In genomic region chr13:63242401-63243192, GRCm38 (mm10) we compare ENCODE assay signal across 9 mouse cellular contexts.
DNase-seq lines count a peak whose midpoint lies in the region; ATAC-seq and TF ChIP-seq lines count a peak whose summit lies in the region.
"Had no signal": no experiment of that assay in that cellular context is flagged by ENCODE, and none has a peak within 500 bp of the region (broad histone marks: within the 10 kb centered on the region; RNA-seq: fewer than 3 reads in every experiment).

No protein-coding gene starts in this region.

- H3K9ac ChIP-seq in limb, embryonic 13.5 days: peak overlapping the region; percentile 99

- H3K27me3 ChIP-seq in limb, embryonic 13.5 days: no peaks in the 10 kb centered on the region
- H3K27me3 ChIP-seq: CH12.LX had no signal

- H3K9me3 ChIP-seq in limb, embryonic 13.5 days: no peaks in the 10 kb centered on the region

- DNase-seq in gastrocnemius, adult 2 months: peak; percentile 67
- no peak for DNase-seq in gastrocnemius, postnatal 4 days (ENCODE audit: low spot score in 2 of 2)
- peak; percentile 23 for DNase-seq in MN1 (ENCODE audit: low spot score)
- DNase-seq in heart, postnatal 10 days: peak; percentile 66 to 68
- no peak for DNase-seq in T-cell, adult 2 months (ENCODE audit: low spot score)
- no peak for DNase-seq in thymus, postnatal 4 days

- H3K4me1 ChIP-seq in limb, embryonic 13.5 days: peaks cover 81% of the 10 kb centered on the region

- intact Hi-C loops in gastrocnemius, adult 2 months (cut with DNase I): no loop called here
- intact Hi-C loops in heart, postnatal 10 days (cut with DNase I): loop anchor here (2.0 to 5.0 kb wide), 2 partner anchors 90 to 130 kb away; no protein-coding TSS in a partner anchor

- H3K27ac ChIP-seq in gastrocnemius, adult 2 months: peak overlapping the region; percentile 100
- H3K27ac ChIP-seq in limb, embryonic 13.5 days: peak overlapping the region; percentile 99

- no peak for TF ChIP-seq CTCF in gastrocnemius, adult 2 months (IDR thresholded peaks at IDR 0.05)

- peak overlapping the region; percentile 91 for H3K4me2 ChIP-seq in limb, embryonic 13.5 days (replicated peaks)

- ATAC-seq in limb, embryonic 13.5 days (ENCODE audit: low FRiP score, low read depth): no peak
- no peak for ATAC-seq in megakaryocyte progenitor cell, adult 5-6 weeks (replicated peaks; ENCODE audit: poor library complexity)

- H3K36me3 ChIP-seq in limb, embryonic 13.5 days: peaks cover 21% of the 10 kb centered on the region

- H3K4me3 ChIP-seq in gastrocnemius, adult 2 months: peak overlapping the region; percentile 99
- peak overlapping the region; percentile 87 for H3K4me3 ChIP-seq in limb, embryonic 13.5 days

- 28% methylated on average over 10 of the region's 10 CpGs for WGBS in limb, embryonic 13.5 days

Comparison
In these comparisons a context has a peak if more than half of its experiments do, and no peak if none do; other contexts are left out.
1. DNase-seq: peak in gastrocnemius, adult 2 months (single experiment), MN1 (single experiment) and heart, postnatal 10 days (2 of 2); none in gastrocnemius, postnatal 4 days (0 of 2), T-cell, adult 2 months (single experiment) and thymus, postnatal 4 days (single experiment).